Mouse (Mus musculus): Measurements from ENCODE around the gene Vmn2r74.

The Vmn2r74 gene

GRCm38 (mm10) chr7:85961529-85961928 lies at the start of gene Vmn2r74:
Gene Vmn2r74 (minus strand): TSS chr7:85961629.
- no peak for DNase-seq (ENCODE audit: low read depth)

- DNase-seq (ENCODE audit: low read depth): no peak
These were observed 46.1 kb upstream of the Vmn2r74 start for GRCm38 (mm10) chr7:86007533-86007932.

Data from NIH3T3 (cell line).